Mouse (Mus musculus) embryo, embryonic 11 days (tissue): ENCODE results near the gene Rabgap1.
"Not testable (repeated sequence)": the region's sequence is repeated elsewhere in the genome, so short reads cannot be mapped to it uniquely, and the experiment has no call there.

Experiments
- DNase-seq: peaks from one replicate; pipeline ENCODE4 v3.0.0-alpha.2; 2015

Rabgap1 gene

DNA sequence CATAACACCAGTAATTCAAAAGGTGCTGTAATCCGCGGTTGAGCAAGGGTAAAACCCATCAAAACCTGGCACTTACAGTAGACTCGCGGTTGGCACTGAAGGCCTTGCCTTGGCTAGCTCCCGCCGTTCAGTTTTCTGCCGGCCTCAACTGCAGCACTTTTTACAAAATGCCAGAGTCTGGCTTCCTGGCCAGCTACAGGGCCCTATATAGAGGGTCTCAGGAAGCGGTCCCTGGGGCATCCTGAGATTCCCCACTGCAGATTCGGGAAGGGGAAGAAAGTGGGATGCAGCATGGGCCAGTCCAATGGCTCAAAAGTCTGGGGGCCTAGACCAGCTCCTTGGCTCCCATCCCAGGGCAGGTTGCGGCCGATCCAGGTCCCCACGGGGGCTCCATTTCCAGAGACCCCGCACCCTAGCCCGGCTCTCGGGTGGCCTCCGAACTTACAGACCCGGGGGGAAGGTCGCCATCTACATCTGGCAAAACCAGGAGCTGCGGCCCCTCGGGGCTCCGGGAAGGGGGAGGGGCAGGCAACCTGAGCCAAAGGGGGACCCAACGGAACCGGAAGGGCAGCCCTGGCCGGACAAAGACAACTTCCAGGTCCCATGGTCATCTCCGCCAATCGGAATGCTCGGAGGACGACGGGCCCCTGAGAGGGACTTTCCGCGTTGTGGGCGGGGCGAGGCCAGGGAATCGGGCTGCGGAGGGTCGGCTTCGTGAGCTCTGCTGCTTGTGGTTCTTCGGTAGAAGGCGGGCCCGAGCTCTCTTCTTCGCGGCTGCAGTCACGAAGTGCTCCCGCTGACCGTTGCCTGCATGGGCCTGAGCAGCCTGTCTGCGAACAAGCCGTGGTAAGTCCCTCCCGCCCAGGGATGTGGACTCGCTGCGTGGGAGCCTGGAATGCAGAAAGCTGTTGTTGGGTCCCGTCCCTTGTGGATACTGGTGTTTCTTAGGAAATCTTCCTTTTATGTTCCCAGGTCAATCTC is at the start of gene Rabgap1, which contains the start of the genes Zbtb26 and Zbtb6:
Gene Rabgap1, plus strand, starts transcription at position 669 of the 981 bp plus-strand sequence.
Gene Zbtb26, minus strand, starts transcription at position 525 of the 981 bp plus-strand sequence.
Gene Zbtb6, minus strand, starts transcription at position 561 of the 981 bp plus-strand sequence.
- peak; percentile 98 for DNase-seq

DNA sequence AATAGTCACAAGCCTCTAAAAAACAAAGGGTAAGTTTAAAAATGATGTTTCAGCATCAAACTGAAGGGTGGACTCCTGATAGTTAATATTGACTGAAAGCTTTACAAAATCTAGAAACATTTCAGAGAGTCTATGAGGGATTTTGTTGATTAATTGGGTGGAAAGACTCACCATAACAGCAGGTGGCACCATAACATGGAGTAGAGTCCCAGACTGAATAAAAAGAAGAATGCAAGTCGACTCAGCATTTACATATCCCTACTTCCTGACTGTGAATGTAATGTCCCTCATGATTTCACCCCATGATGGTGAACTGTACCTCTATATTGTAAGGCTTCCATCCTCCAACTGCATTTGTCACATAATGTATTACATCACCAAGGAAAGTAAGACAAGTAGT is 47.5 kb upstream of the Rabgap1 start:
- DNase-seq = peak; percentile 5

GRCm38 (mm10) chr2:37421903-37422302 is 21.2 kb upstream of the Rabgap1 start:
- no peak for DNase-seq

DNA sequence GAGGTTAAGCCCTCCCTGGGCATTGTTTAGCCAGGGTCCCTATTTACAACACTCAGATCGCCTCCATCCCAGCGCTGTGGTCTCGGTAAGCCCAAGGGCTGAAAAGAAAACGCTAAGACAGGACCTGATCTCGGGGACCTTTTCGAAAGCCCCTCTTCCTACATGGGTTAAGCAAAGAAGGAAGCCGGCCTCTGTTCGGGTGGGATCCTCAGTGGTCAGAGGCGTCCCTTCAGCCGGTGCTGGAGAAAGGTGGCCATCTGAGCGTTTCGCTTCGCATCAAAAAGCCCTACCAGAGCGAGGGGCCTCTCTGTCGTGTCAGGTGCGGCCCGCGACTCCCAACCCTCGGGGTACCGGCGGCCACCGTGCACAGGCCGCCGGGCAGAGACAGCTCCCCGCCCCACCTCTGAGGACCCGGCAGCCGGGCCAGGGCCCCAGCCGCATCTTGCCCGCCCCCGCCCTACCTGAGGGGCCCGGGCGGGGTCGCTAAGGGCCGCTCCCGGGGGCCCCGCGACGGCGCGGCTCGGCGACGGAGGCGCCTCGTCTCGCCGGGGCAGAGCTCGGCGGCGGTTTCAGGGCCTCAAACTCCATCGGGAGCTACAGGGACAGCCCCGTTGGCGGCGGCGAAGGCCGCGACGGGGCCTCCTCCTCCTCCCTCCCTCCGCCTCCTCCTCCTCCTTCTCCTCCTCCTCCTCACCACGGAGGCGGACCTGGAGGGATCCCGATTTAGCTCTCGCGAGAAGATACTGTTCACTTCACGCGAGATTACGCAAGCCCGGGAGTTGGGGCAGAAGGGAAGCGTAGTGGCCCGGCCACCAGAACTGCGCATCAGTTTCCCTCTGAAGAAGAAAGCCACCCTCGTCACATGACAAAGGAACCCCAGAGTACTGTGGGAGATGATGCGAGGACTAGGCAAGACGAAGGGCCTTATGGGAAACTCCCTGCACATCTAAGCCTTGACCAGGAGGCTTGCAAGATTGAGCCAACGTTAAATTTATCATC is 20.5 kb upstream of the Rabgap1 start, which contains the start of gene Rc3h2:
Gene Rc3h2, minus strand, starts transcription at position 598 of the 999 bp plus-strand sequence.
- peak; percentile 98 for DNase-seq

DNA sequence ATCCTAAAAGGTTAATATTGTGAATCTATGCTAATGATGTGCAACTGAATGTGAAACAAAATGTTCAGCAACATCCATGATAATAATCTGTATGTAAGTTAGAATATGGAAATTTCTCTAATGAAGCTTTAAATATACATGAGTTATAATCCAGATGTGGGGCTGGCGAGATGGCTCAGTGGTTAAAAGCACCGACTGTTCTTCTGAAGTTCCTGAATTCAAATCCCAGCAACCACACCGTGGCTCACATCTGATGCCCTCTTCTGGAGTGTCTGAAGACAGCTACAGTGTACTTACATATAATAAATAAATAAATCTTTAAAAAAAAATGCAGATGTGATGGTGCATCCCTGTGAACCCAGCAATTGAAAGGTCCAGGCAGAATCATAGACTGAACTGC is 19.4 kb upstream of the Rabgap1 start:
- no peak for DNase-seq

GRCm38 (mm10) chr2:37430593-37431464 is 12.2 kb upstream of the Rabgap1 start:
- DNase-seq = peak; percentile 95

- peak; percentile 48 for DNase-seq
These were observed 11.5 kb upstream of the Rabgap1 start for GRCm38 (mm10) chr2:37431609-37432008.

DNA sequence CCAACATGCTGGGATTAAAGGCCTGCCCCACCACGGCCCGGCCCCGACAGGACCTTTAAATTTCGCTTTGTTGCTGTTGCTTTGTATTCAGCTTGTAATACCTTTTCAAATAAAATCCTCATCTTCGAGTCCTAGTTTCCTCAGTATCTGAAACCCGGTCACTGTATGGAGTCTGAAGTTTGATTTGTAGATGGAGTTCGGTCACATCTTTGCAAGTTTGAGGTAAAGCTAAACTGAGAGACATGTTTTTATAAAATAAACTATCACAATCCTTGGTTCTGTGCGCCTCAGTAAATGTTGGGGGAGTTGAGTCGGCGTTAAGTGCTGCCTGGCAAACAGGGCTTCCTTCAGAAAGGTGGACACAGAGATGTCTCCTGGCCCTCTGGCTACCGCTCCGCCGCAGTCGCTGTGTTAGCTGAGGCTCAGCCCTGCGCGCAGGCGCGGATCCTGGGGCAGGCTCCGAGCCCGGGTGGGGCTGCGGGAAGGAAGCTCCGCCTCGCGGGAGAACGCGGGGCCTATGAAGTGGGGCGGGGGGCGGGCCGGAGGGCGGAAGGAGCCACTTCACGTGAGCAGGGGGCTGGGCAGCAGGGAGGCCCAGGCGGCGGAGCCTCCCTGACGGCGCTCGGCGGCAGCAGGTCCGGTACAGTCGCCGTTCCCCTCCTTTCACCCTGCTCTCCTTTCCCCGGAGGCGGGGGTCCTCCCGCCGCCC is 8.7 kb downstream of the Rabgap1 start:
- peak; percentile 98 for DNase-seq

DNA sequence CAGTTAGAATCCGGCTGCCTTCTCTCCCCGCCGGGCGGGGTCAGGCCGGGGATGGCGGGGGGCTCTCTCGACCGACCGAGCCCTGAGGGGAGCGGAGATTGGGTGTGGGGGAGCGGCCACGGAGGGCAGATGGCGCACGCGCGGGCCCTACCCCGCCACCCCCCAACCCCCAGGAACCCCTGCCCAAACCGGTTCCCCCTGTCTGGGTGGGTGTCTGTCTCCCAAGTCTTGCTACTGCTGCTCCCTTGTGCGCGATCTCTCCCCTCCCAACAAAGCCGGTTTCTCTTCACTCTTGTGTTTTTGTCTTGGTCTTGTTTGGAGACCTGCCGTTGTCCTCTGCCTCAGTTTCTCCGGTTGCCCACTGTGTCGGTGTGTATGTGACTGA is 9.3 kb downstream of the Rabgap1 start:
- DNase-seq = no peak

DNA sequence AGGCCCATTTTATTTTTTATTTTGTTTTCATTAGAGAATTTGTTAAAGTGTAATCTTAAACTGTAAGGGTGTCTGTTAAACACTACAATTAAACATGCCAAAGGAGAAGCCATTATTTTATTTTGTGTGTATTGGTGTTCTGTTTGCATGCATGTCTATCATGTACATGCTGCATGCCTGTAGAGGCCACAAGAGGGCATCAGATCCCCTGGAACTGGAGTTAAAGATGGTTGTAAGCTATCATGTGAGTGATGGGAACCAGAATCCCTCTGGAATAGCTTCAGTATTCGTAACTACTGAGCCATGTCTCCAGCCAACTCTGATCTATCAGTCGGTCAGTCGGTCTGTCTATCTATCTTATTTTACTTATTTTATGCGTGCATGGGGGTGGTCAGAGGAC is 17.6 kb downstream of the Rabgap1 start:
- DNase-seq = no peak

DNA sequence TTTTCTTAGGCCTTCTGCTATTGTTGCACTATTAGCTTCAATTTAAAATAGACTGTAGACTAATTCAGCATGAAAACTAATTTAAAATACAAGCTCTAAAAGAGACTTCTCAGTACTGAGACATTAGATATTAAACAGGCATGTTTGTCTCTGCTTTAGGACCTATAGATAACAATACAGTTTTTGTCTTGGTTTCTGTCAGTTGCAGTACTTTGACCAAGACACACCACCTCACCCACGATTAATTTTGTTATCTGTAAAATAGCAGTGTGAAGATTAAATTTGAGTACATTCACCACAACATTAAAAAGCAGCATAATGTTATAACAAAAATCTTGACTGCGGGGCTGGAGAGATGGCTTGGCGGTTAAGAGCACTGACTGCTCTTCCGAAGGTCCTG is 23.2 kb downstream of the Rabgap1 start:
- DNase-seq = no peak

DNA sequence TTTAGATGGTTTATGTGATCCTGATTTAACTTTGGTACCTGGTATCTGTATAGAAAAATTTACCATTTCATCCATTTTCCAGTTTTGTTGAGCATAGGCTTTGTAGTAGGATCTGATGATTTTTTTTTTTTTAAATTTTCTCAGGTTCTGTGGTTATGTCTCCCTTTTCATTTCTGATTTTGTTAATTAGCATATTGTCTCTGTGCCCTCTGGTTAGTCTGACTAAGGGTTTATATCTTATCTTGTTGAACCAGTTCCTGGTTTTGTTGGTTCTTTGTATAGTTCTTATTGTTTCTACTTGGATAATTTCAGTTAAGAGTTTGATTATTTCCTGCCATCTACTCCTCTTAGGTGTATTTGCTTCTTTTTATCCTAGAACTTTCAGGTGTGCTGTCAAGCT is 36.5 kb downstream of the Rabgap1 start:
- no peak for DNase-seq

- DNase-seq = no peak
These were observed 37.0 kb downstream of the Rabgap1 start for GRCm38 (mm10) chr2:37480039-37480438.

- no peak for DNase-seq
These were observed 41.1 kb downstream of the Rabgap1 start for GRCm38 (mm10) chr2:37484165-37484564.

DNA sequence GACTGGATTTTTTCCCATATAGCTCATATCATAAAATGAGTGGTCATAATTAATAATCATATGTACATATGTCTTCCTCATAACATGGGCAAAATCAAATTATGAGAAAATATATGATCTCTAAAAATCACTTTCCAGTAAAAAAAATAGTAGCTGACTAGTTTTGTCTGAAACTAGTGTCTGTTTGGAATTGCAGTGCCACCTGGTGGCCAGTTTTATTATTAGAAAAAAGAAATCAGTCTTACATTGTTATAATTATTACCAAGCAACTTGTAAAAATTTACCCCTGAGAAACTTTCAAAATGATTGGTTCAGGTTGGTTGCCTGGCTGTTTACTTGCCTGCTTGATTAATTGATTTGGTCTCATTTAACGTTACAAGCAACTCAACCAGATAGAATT is 42.3 kb downstream of the Rabgap1 start:
- peak; percentile 66 for DNase-seq

- no peak for DNase-seq
These were observed 43.3 kb downstream of the Rabgap1 start for GRCm38 (mm10) chr2:37486408-37486807.

GRCm38 (mm10) chr2:37488956-37489355 is 45.9 kb downstream of the Rabgap1 start:
- DNase-seq = no peak

DNA sequence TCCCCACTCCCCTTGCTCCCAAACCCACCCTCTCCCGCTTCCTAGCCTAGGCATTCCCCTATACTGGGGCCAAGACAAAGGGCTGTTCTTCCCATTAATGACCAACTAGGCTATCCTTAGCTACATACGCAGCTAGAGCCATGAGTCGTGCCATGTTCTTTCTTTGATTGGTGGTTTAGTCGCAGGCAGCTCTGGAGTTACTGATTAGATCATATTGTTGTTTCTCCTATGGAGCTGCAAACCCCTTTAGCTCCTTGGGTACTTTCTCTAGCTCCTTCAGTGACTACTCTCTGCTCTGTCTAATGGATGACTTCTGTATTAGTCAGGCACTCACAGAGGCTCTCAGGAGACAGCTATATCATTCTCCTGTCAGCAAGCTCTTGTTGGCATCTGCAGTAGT is 54.2 kb downstream of the Rabgap1 start:
- no peak for DNase-seq

- not testable (repeated sequence) for DNase-seq
These were observed 62.8 kb downstream of the Rabgap1 start for GRCm38 (mm10) chr2:37505856-37506255.

GRCm38 (mm10) chr2:37511134-37511901 is 68.2 kb downstream of the Rabgap1 start:
- DNase-seq = no peak
